Comparison of ENCODE assay signal across 8 mouse cellular contexts in genomic region chr4:118437829-118438253, GRCm38 (mm10). TPM values are rescaled to one million over a fixed set of nuclear protein-coding genes. Genes with fewer than 3 reads are reported as not detected.
A peak's percentile ranks its signal among the peaks of the same experiment; 100 is the strongest.
DNase-seq lines count a peak whose midpoint lies in the region; ATAC-seq and TF ChIP-seq lines count a peak whose summit lies in the region.

No protein-coding gene starts in this region.

- H3K4me2 ChIP-seq in heart, embryonic 13.5 days, result peak overlapping the region; percentile 97
- peak overlapping the region; percentile 87 for H3K4me2 ChIP-seq in limb, embryonic 12.5 days
- peak overlapping the region; percentile 68 for H3K4me2 ChIP-seq in myocyte (ENCODE audit: low read depth)

- H3K4me3 ChIP-seq in heart, embryonic 13.5 days, result peak overlapping the region; percentile 85
- peak overlapping the region; percentile 82 for H3K4me3 ChIP-seq in limb, embryonic 12.5 days (replicated peaks)
- peak overlapping the region; percentile 42 for H3K4me3 ChIP-seq in myocyte

- peak overlapping the region; percentile 84 for H3K9ac ChIP-seq in heart, embryonic 13.5 days
- peak overlapping the region; percentile 82 for H3K9ac ChIP-seq in limb, embryonic 12.5 days (replicated peaks)

- no peak for TF ChIP-seq POLR2A in myocyte (IDR thresholded peaks at IDR 0.05; ENCODE audit: insufficient read length, low read depth)

- H3K79me2 ChIP-seq in myocyte (ENCODE audit: control insufficient read depth, insufficient read depth), result peaks cover 24% of the 10 kb centered on the region

- WGBS in heart, embryonic 13.5 days, result 6% methylated on average over 12 of the region's 12 CpGs
- WGBS in limb, embryonic 12.5 days, result 10% methylated on average over 12 of the region's 12 CpGs

- H3ac ChIP-seq in myocyte (ENCODE audit: control insufficient read depth, insufficient read length), result no peak overlapping the region

- peaks cover 40% of the 10 kb centered on the region for H3K4me1 ChIP-seq in heart, embryonic 13.5 days
- peaks cover 35% of the 10 kb centered on the region for H3K4me1 ChIP-seq in limb, embryonic 12.5 days (replicated peaks)

- peaks cover 32% of the 10 kb centered on the region for H3K36me3 ChIP-seq in heart, embryonic 13.5 days
- H3K36me3 ChIP-seq in limb, embryonic 12.5 days, result peaks cover 30% of the 10 kb centered on the region
- H3K36me3 ChIP-seq in myocyte (ENCODE audit: control insufficient read depth, insufficient read depth), result peaks cover 13% of the 10 kb centered on the region

- no peak for ATAC-seq in heart, embryonic 13.5 days (ENCODE audit: extremely low read depth, insufficient number of reproducible peaks, low FRiP score, low TSS enrichment)
- ATAC-seq in limb, embryonic 12.5 days (ENCODE audit: insufficient number of reproducible peaks, insufficient read depth, low FRiP score, low TSS enrichment, low read depth), result no peak

- H3K9me3 ChIP-seq in heart, embryonic 13.5 days, result no peaks in the 10 kb centered on the region
- H3K9me3 ChIP-seq in limb, embryonic 12.5 days, result no peaks in the 10 kb centered on the region

- no peaks in the 10 kb centered on the region for H3K27me3 ChIP-seq in heart, embryonic 13.5 days (replicated peaks)
- H3K27me3 ChIP-seq in limb, embryonic 12.5 days, result no peaks in the 10 kb centered on the region
- no peaks in the 10 kb centered on the region for H3K27me3 ChIP-seq in myocyte (ENCODE audit: control insufficient read depth, insufficient read depth, insufficient read length)

- peak overlapping the region; percentile 95 for H3K27ac ChIP-seq in heart, embryonic 13.5 days (replicated peaks)
- H3K27ac ChIP-seq in limb, embryonic 12.5 days, result peak overlapping the region; percentile 91

- DNase-seq in adrenal gland, postnatal 10 days, result peak; percentile 34
- no peak for DNase-seq in adrenal gland, postnatal 4 days (ENCODE audit: low spot score in 2 of 2)
- DNase-seq in embryo, embryonic 10 days (ENCODE audit: low spot score), result peak; percentile 57
- peak; percentile 52 to 58 for DNase-seq in thymus, postnatal 36 days
- DNase-seq in layer of hippocampus, postnatal 36 days, result no peak

TF ChIP-seq in myocyte, 11 proteins besides CTCF, POLR2A, EP300 and RAD21:
- TF ChIP-seq SRF (IDR thresholded peaks at IDR 0.05; ENCODE audit: control insufficient read depth, insufficient read length, low read depth) (no peak), MAX (IDR thresholded peaks at IDR 0.05; ENCODE audit: low read depth) (no peak), MYOG (IDR thresholded peaks at IDR 0.05; ENCODE audit: control insufficient read depth in 1 of 3, insufficient read depth in 1 of 3, insufficient read length in 2 of 3, low read depth in 2 of 3) (no peak), POLR2AphosphoS2 (IDR thresholded peaks at IDR 0.05; ENCODE audit: insufficient read length, low read depth) (no peak), REST (IDR thresholded peaks at IDR 0.05; ENCODE audit: insufficient read depth, insufficient read length) (no peak), USF1 (IDR thresholded peaks at IDR 0.05; ENCODE audit: low read depth) (no peak), E2F4 (IDR thresholded peaks at IDR 0.05; ENCODE audit: insufficient read depth) (no peak)
TF ChIP-seq in myocyte: peak in this region for 0.

RNA-seq across cellular contexts. Expression of gene Cdc20, which starts 0.7 kb away (rescaled TPM):
- 10 to 100 TPM; 23.2 to 28.9 TPM for total RNA-seq in adrenal gland, postnatal 10 days (2021)
- 10 to 100 TPM; 41.3 to 42.0 TPM for total RNA-seq in adrenal gland, postnatal 4 days (2021)
- 171 and 186 TPM in 2 replicates for polyA plus RNA-seq in heart, embryonic 13.5 days (2015; fragmentation: Nextera tagmentation; extraction: Ambion mirVana)
- polyA plus RNA-seq in limb, embryonic 12.5 days (2016; fragmentation: Nextera tagmentation; extraction: Ambion mirVana), result 285 and 296 TPM in 2 replicates
- polyA plus RNA-seq in myocyte (2012; fragmentation: generic; extraction: Trizol), result 79.8 TPM
- 1 to 10 TPM in 1 of 2 experiments, under 1 TPM in 1; 0.82 to 1.5 TPM for total RNA-seq in layer of hippocampus, postnatal 36 days (2021)

RNA-seq across cellular contexts. Expression of gene Elovl1, which starts 9.9 kb away (rescaled TPM):
- 10 to 100 TPM; 53.2 to 56.5 TPM for total RNA-seq in adrenal gland, postnatal 10 days (2021)
- 10 to 100 TPM; 75.5 to 84.0 TPM for total RNA-seq in adrenal gland, postnatal 4 days (2021)
- polyA plus RNA-seq in heart, embryonic 13.5 days (2015; fragmentation: Nextera tagmentation; extraction: Ambion mirVana), result 56.4 and 63.2 TPM in 2 replicates
- 37.8 and 44.1 TPM in 2 replicates for polyA plus RNA-seq in limb, embryonic 12.5 days (2016; fragmentation: Nextera tagmentation; extraction: Ambion mirVana)
- polyA plus RNA-seq in myocyte (2012; fragmentation: generic; extraction: Trizol), result 136 TPM
- total RNA-seq in layer of hippocampus, postnatal 36 days (2021), result 10 to 100 TPM; 26.4 to 28.5 TPM

RNA-seq across cellular contexts. Expression of gene Mpl, which starts 19.5 kb away (rescaled TPM):
- total RNA-seq in adrenal gland, postnatal 10 days (2021), result under 1 TPM; 0.15 to 0.30 TPM
- total RNA-seq in adrenal gland, postnatal 4 days (2021), result under 1 TPM; 0.17 to 0.54 TPM
- 2.1 and 2.2 TPM in 2 replicates for polyA plus RNA-seq in heart, embryonic 13.5 days (2015; fragmentation: Nextera tagmentation; extraction: Ambion mirVana)
- polyA plus RNA-seq in limb, embryonic 12.5 days (2016; fragmentation: Nextera tagmentation; extraction: Ambion mirVana), result 0.64 TPM in 2 replicates
- polyA plus RNA-seq in myocyte (2012; fragmentation: generic; extraction: Trizol), result not detected
- total RNA-seq in layer of hippocampus, postnatal 36 days (2021), result not detected

RNA-seq across cellular contexts. Expression of gene Med8, which starts 28.7 kb away (rescaled TPM):
- 10 to 100 TPM; 63.3 to 73.5 TPM for total RNA-seq in adrenal gland, postnatal 10 days (2021)
- 10 to 100 TPM; 76.5 to 78.8 TPM for total RNA-seq in adrenal gland, postnatal 4 days (2021)
- polyA plus RNA-seq in heart, embryonic 13.5 days (2015; fragmentation: Nextera tagmentation; extraction: Ambion mirVana), result 73.2 and 81.3 TPM in 2 replicates
- 116 and 127 TPM in 2 replicates for polyA plus RNA-seq in limb, embryonic 12.5 days (2016; fragmentation: Nextera tagmentation; extraction: Ambion mirVana)
- 78.6 TPM for polyA plus RNA-seq in myocyte (2012; fragmentation: generic; extraction: Trizol)
- total RNA-seq in layer of hippocampus, postnatal 36 days (2021), result 10 to 100 TPM; 54.6 to 61.5 TPM

RNA-seq across cellular contexts. Expression of gene Szt2, which starts 28.8 kb away (rescaled TPM):
- 10 to 100 TPM; 13.1 to 26.3 TPM for total RNA-seq in adrenal gland, postnatal 10 days (2021)
- total RNA-seq in adrenal gland, postnatal 4 days (2021), result 10 to 100 TPM; 38.6 to 39.3 TPM
- polyA plus RNA-seq in heart, embryonic 13.5 days (2015; fragmentation: Nextera tagmentation; extraction: Ambion mirVana), result 4.1 and 4.4 TPM in 2 replicates
- 11.1 and 11.7 TPM in 2 replicates for polyA plus RNA-seq in limb, embryonic 12.5 days (2016; fragmentation: Nextera tagmentation; extraction: Ambion mirVana)
- 8.1 TPM for polyA plus RNA-seq in myocyte (2012; fragmentation: generic; extraction: Trizol)
- total RNA-seq in layer of hippocampus, postnatal 36 days (2021), result 10 to 100 TPM; 35.7 to 40.8 TPM

Comparison
In these comparisons a context has a peak if more than half of its experiments do, and no peak if none do; other contexts are left out.
1. DNase-seq: peak in adrenal gland, postnatal 10 days (single experiment), embryo, embryonic 10 days (single experiment) and thymus, postnatal 36 days (2 of 2); none in adrenal gland, postnatal 4 days (0 of 2) and layer of hippocampus, postnatal 36 days (0 of 2).
2. RNA of gene Cdc20, which starts 0.7 kb away (total RNA-seq): 41.3 to 42.0 TPM in adrenal gland, postnatal 4 days and 23.2 to 28.9 TPM in adrenal gland, postnatal 10 days; 0.82 to 1.5 TPM in layer of hippocampus, postnatal 36 days; every median in the first group is over 4 times any median in the second.
3. Peak in every context shown above with its lines, with median percentiles within 50 percentile points of each other: H3K4me2 ChIP-seq and H3K4me3 ChIP-seq.